Mouse (Mus musculus): ENCODE data around the gene Luzp1.

GRCm38 (mm10) chr4:136456516-136457218 is 12.9 kb upstream of the Luzp1 start:
- no peak for TF ChIP-seq CTCF (IDR thresholded peaks at IDR 0.05; ENCODE audit: low read depth)
- TF ChIP-seq EP300 (optimal IDR thresholded peaks at IDR 0.05): no peak

Measured in stomach, postnatal 0 days (tissue).